Mouse (Mus musculus): Measurements from ENCODE around the gene Ipcef1.
A peak's percentile ranks its signal among the peaks of the same experiment; 100 is the strongest.

Gene Ipcef1

DNA sequence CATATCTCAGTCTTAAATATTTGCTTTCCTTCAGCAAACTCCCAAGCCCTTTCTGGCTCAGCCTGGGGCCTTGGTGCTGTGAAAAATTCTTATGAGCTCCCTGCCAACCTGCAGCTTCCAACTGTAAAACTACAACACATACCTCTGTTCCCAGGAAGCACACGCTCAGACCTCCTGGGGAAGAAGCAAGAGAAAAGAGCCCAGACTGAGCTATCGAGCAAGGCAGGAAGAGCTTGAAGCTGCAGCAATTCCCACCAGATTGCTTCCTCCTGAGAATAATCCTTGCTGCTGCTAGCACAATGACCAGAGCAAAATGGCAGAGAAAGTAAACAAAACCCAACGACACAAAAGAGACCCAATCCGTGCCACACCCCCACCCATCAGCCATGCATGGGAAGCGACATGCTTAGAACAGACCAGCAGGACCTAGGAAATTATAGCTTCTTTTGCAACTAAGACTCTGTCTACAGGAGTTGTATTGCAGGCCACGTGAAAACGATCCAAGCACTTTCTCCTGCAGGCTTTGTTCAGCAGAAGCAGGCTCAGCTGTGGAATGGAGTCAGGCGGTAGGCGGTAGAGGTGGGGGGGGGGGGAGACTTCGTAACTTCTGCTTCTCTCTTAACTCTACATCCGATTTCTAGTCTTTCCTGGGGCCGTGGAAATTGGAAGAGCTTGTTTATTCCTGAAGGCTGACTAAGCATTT, at the start of gene Ipcef1:
Gene Ipcef1 (minus strand): TSS at position 164 of the 703 bp plus-strand sequence.
- peak; percentile 23 for DNase-seq (ENCODE audit: low spot score)

DNA sequence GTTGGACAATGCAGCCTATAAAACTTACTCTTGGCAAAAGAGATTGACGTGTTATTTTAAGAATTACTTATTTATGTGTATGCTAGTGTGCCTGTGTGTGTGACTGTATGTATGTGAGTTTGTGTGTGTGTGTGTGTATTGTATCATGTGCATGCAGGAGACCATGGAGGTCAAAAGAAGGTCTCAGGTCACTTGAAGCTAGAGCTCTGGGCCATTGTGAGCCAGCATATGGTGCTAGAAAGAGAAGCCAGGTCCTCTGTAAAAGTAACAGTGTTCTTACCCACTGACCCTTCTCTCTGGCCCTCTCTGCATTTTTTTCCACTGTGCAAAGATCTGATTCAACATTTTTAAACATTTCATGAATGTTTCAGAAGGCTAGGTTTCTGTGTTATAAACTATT, 25.7 kb upstream of the Ipcef1 start:
- no peak for DNase-seq (ENCODE audit: low spot score)

DNA sequence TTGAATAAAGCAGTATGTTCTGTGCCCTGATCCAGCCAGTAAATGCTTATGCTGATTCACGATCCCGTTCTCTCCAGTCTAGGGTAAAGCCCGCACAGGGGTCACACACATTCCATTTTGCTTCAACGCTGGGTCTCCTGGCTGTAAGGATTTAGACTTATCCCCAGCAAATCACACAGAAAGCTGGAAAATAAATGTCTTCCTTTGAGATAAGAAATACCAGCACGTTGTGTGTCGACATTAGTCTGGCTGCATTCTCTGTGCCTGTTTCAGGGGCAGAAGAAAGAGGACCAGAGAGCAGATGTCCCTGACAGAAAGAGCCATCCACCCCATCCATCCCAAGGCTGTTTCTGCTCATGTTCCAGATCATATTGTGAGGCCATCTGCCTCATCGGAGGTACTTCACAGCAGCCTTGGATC, 25.1 kb upstream of the Ipcef1 start:
- no peak for DNase-seq (ENCODE audit: low spot score)

DNA sequence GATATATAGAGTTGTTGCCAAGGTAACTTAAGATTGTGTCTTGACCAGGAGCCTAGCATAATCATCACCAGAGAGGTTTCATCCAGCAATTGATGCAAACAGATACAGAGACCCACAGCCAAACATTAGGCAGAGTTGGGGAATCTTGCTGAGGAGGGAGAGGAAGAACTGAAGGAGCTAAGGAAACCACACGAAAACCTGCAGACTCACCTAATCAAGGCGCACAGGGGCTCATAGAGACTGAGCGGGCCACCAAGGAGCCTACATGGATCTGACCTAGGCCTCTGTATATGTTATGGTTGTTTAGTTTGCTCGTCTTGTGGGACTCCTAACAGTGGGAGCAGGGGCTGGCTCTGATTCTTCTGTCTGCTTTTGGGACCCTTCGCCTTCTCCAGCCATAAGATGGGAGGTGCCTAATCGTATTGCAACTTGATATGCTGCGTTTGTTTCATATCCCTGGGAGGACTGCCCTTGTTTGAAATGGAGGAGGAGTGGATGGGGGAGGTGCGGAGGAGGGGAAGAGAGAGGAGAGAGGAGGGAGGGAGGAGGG, 24.5 kb upstream of the Ipcef1 start:
- peak; percentile 19 for DNase-seq (ENCODE audit: low spot score)

DNA sequence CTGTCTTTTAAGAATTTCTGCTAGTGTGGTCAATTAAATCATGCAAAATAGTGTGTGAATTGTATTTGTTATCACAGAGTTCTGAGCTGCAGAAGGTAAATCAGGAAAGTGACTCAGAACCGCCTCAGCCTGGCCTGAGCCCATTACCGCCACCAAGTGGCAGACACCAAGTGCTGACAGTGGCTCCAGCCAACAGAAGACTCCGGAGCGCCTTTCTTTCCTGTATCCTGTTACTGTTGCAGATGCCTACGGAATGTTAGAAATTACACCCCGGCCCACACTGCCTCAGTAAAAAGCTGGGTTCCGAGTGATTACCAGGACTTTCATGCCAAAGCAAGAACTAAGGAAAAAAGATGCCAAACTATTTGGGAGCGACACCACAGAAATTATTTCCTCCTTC, 23.9 kb upstream of the Ipcef1 start:
- DNase-seq (ENCODE audit: low spot score): peak; percentile 50

DNA sequence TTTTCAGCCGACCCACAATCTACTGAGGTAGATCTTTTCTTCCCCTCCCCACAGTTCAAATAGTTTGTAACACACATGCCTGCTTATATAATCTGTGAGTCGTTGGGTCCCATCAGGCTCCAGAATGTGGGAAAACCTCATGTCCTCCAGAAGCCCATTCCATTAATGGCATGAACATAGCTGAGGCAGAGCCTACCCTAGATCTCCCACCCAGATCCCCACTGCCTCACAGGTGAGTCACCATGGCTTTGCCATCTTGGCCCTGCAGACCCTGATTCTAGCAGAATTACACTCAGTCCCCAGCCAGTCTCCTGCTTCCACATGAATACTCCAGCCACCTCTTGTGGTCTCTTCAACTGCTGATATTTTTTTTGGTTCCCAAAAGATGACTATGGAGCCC, 23.4 kb upstream of the Ipcef1 start:
- DNase-seq (ENCODE audit: low spot score): no peak

DNA sequence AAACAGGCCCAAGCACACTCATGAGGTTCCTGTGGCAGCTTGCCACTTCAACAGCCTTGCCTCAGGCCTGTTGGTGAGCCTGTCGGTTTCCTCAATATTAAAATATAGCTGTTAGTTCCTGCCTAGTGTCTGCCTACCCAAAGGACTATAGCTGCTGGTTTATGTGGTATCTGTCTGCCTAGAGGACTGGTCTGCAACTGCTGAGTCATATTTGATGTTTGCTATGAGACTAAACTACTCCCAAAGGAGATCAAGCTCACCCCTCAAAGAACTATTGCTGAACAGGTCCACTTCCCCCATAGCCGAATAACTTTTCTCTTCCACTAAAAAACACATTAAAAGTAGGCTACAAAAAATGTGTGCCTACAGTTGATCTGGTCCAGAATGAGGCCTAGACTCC, 22.0 kb upstream of the Ipcef1 start:
- no peak for DNase-seq (ENCODE audit: low spot score)

DNA sequence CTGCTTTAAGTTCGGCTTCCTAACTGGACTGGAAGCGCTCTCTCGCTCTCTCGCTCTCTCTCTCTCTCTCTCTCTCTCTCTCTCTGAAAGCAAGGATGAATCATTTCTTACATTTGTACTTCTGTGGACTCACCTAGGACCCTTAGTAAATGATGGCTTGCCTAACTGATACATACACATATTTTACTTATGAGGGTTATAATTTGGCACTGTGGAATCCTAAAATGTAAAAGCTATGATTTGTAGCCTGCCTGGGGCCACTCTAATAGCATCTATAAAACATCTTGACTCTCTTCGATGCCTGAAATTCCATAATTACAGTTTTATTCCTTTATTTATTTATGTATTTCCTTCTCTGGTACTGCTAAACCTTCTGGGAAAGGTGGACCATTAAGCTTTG, 18.6 kb upstream of the Ipcef1 start:
- DNase-seq (ENCODE audit: low spot score): no peak

DNA sequence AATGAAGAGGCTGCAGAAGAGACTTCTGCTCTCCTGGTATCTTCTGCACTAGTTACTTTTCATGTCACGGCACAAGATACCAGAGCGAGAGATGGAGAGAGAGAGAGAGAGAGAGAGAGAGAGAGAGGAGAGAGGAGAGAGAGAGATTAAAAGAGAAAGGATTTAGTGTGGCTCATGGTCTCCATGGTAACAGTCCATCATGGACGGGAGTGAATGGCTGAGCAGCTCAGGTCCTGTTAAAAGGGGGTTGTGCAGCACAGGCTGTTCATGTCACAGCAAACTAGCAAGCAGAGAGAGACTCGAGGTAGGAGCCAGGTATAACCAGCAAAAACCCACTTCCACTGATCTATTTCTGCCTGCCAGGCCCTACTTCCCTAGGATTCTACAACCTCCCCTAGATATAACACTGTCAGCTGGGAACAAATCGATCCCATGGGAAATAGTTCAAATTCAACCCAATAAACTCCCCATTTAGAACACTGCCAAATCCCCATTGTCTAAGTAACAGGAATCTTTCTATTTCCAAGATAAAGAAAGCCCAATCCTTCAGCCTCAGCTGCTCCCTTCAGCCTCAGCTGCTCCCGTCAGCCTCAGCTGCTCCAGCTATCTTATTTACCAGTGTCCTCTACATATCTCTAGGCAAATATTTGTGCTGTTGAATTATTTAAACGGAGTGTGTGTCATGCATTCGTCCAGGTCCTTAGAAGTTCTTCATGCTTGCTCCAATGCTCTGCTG, 18.0 kb upstream of the Ipcef1 start:
- no peak for DNase-seq (ENCODE audit: low spot score)

DNA sequence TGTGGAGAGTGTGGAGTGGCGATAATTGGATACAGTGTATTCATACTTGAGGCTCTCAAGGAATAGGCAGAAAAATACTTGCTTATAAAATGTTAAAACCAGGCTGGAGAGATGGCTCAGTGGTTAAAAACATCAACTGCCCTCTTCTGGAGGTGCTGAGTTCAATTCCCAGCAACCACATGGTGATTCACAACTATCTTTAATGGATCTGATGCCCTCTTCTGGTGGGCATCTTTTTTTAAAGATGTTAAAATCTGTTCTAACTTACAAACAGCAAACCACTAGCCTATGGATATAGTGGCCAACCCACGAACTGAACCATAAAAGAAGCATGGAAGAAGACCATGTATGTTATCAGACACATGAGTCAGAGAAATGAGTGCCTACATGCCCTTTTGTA, 16.8 kb upstream of the Ipcef1 start:
- no peak for DNase-seq (ENCODE audit: low spot score)

DNA sequence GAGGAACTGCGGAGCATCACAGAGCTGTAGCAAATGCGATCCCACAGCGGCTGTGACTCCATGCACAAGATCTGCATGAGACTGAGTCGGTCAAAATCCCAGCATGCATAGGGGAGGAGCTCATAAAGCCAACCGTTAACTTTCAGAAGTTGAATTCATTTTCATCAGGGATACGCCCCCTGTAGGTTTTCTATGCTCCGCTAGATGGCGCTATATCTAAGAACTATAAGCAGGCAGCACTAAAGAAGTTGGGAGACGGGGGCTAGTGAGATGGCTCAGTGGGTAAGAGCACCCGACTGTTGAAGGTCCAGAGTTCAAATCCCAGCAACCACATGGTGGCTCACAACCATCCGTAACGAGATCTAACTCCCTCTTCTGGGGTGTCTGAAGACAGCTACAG, 16.3 kb upstream of the Ipcef1 start:
- DNase-seq (ENCODE audit: low spot score): no peak

DNA sequence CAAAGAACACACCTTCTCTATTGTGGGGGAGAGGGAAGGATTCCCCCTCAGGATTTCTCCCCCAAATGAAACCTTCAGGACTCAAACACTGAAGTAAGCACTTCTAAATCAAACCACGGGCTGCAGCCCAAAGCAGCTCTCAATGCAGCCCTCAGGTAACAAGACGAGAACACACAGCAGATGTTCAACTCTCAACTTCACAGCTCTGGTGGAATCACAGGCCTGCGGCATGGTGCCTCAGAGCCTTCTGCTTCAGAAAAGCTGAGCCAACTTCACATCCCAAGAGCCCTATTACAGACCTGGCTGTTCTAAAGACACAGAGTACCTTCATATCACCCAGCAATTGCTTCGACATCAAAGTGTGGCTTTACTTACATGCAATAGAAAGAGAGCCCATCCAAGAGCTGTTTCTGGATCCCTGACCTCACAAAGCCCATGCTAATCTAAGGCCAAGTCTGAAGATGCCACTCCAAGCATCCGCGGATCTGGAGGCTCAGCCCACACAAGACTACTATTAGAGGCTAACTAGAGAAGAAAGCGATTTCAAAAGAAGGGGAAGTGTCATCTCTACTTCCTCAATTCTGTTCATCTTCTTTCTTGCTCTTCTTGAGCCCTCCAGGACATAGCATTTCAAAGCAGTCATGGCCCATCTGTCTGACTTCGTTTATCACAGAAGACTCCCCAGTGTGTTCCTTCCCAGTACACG, 11.6 kb upstream of the Ipcef1 start:
- no peak for DNase-seq (ENCODE audit: low spot score)

DNA sequence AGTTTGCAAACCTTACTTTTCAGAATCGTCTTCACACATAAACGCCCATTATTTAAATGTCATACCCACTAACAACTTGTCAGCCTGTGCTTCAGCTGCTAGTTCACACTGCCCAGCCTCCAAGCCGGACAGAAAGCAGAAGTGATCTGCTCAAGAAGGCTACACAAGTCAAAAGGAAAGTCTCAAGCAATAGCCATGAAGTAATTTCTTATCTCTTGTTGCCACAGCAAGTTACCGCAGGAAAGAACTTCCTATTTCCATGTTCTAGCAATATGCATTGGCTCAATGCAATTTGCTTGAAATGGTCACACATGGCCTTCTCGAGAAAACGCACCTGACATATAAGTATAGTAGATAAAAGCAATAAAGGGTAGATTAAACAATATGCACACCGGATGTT, 10.7 kb upstream of the Ipcef1 start:
- no peak for DNase-seq (ENCODE audit: low spot score)

DNA sequence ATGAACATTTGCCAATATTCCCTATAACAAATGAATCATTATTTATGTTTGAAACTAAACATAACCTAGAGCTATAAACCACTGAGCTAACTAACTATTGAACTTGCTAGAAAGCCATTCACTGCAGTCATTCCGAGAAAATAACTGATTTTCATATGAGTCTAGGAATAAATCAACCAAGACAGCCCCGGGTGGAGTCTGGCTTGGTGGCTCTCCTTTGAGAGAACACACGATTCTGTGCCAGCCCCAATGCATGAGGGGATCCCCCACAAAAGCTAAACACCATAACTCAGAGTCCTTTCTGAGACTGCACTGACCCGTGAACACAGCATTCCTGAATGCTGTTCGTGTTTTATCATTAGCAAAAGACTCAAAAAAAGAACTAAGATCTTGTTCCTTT, 8.0 kb upstream of the Ipcef1 start:
- no peak for DNase-seq (ENCODE audit: low spot score)

DNA sequence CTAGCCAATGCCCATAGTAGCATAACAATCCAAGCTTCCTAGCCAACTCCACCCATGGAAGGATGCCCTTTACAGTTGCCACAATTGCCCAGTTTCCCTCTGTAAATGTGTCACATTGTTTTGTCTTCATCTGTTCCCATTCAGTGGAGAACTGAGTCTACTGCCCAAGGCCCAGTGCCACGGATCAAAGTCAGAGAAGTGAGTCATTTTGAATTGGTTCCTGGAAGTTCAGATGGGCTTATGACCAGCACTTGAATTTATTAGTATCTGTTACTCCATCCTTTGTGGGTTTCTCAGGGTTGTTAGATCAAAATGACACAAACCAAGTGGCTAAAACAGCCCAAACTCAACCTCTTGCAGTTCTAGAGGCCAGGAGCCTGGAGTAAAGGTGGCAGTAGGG, 5.3 kb upstream of the Ipcef1 start:
- no peak for DNase-seq (ENCODE audit: low spot score)

DNA sequence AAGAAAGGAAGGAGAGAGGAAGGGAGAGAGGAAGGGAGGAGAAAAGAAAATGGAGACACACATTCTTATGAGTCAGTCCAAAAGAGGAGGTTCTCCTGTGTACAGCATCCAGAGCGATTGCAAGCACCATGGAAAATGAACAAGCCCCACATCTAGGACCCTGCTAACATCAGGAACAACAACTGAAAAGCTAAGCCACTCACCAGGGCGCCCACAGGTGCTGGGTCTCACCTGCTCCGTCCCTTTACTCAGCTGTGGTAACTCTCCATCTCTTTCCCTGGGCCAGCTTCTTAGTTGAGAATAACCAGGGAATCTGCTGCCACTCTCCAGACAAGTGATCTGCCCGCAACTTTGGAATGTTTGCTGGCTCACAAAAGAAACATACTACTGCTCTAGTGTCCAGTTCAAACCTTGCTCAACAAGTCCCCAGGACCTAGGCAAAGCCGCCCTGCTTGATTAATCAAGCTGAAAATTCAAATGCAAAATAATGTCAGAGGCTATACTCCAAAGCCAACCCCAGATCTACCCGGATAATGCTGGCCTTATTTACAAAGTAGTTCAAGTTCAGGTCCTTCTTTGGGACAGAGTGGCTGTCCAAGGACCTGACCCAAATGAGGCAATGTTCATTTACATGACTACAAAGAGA, 2.4 kb upstream of the Ipcef1 start:
- no peak for DNase-seq (ENCODE audit: low spot score)

DNA sequence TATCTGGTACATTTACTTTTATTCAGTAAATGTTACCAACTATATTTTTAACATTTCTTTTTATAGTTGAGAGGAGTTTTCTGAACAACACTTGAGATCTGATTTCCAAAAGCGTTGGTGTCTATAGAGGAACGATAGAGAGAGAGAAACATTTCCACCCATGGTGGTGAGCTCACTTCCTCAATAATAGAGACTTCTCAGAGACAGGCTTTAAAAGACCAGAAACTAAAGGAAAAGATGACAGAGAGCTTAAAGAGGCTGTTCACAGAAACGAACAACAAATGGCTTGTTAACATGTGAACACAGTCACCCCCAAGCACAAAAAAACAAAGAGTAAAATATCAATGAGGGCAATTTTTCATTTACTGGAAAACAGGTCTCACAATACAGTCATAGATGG, 2.4 kb downstream of the Ipcef1 start:
- DNase-seq (ENCODE audit: low spot score): no peak

DNA sequence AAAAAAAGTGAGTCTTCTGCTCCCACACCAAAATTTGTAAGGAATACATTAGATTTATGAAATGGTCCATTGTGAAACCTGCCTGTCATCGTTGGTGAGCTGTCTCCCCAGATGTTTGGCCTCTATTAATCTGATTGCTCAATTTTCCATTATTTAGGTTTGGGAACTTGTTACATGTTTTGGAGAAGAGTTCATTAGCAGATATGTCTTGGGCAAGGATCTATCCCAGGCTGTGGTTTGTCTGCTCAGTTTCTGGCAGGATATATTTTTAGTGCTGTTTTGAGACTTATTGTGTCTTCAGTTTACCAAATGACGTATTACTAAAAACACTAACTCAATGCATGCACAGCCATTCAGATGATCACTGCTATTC, 4.4 kb downstream of the Ipcef1 start:
- DNase-seq (ENCODE audit: low spot score): no peak

DNA sequence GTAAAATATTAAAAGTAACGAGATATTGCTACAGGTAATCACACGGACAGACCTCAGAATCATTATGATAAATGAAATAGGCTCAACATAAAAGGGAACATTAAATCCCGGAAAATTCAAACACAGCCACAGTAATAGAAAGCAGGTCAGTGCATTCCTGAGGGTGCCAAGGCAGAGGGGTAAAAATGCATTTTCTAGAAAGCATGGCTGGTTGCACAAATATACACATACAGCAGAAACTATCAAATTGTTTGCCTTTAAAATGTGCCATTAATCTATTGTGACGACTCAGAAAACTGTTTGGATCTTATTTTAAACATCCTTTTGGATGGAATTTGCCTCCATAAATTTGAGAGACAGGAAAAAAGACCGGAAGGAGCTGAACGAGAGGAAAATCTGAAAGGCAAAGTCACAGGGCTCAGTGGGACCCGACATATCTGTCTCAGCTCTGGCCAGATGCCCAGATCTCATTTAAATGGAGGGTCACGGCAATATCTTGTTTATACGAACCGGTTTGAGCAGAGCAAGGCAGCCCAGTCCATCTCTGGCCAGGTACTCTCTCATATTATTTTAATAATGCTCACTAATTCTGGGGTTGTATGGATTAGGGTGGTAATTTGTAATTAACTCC, 4.9 kb downstream of the Ipcef1 start:
- no peak for DNase-seq (ENCODE audit: low spot score)

DNA sequence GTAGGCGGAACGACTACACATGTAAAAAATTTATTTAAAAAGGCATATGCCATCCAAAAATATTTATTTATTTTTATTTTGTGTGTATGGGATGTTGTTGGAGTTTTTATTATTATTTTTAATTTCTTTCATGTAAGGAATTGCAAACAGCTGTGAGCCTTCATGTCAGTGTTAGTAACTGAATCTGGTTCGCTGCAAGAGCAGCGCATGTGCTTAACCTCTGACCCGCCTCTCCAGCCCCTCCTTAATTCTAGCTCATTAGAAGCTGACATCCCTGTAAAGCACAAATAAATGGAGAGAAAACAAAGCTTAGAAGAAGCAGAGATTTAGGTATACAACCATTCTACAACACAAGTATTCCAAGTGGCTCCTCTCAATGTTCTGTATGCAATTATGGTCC, 8.4 kb downstream of the Ipcef1 start:
- DNase-seq (ENCODE audit: low spot score): no peak

DNA sequence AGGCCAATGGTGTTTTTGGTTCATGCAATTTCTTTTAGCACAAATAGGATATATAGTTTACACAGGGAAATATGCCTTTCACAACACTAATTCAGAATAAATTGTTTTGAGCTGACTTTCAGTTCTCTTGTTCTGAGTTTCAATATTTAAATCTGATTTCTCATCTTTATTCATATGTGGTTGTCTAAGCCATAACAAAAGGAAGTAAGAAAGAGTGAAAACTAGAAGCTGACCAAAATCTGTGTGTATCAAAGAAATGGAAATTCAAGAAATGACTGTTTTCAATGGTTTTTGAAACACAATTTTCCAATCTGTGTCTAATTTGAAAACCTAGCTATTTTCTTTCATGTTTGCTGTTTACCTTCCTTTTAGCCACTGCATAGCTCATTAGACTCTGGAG, 11.2 kb downstream of the Ipcef1 start:
- no peak for DNase-seq (ENCODE audit: low spot score)

DNA sequence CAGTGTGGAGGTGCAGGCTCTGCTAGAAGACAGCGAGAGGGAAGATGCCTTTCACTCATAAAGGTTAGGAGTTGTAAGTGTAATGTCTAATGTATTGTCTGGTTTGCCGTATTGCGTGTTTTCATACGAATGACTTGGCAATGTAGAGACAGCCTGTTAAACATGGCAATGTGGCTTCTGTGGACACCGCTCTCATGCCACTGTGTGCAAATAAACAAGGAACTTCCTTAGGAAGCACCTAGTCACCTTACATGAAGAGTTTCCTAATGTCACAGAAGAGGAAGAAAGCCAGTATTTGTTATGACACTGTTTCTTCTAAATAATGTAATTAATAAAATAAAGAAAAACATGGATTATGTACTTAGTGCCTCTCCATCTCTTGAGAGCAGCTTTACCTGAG, 15.1 kb downstream of the Ipcef1 start:
- DNase-seq (ENCODE audit: low spot score): no peak
